Mouse (Mus musculus) thymus, postnatal 4 days (tissue): ENCODE results near the gene Donson.
"Not testable (repeated sequence)": the region's sequence is repeated elsewhere in the genome, so short reads cannot be mapped to it uniquely, and the experiment has no call there.

Experiments
- DNase-seq: peaks from one replicate; pipeline ENCODE4 v3.0.0; 2021

The Donson gene

DNA sequence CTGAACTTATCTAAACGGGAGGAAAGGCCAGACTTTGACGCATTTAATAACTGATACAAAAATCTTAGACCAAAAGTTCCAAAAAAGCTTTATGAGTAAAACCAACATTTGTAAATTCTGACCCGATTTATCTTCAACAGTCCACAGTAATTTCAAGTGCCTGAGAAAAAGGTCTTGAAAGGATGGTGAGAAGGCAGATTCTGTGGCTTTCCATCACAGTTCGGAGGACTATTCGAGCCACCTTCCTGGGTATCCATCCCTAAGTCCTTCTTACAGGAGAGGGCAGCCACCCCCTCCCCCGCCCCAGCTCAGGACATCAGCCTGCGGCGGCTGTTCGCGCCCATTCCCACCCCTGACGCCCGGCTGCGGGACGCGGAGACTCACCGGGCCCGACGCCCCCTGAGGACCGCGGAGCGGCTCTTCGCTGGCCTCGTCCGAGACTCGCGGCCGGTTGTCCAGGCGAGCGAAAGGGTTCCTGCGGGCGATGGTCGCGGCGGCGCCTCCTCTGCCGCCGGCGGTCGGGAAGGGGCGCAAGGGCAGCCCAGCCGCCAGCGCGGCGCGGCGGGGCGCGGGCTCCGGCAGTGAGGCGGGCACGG is 449 bp downstream of the Donson start:
- no peak for DNase-seq

DNA sequence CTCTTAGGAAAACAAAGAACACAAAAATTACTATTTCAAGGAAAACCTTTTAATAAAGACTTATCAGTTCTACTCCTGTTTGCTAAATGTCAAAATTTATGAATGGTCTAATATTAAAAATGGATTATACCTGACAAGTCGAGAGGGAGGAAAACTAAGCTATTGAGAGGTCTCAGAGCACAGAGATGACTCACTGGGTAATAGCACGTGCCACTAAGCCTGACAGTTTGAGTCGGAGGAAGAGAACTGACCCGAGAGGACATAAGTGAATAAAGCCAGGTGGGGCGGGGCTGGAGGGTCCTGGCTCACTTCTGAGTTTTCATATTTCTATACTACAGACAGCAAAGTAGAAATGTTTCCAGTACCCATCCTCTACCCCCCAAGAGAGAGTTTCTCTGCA is 2.2 kb downstream of the Donson start:
- no peak for DNase-seq

DNA sequence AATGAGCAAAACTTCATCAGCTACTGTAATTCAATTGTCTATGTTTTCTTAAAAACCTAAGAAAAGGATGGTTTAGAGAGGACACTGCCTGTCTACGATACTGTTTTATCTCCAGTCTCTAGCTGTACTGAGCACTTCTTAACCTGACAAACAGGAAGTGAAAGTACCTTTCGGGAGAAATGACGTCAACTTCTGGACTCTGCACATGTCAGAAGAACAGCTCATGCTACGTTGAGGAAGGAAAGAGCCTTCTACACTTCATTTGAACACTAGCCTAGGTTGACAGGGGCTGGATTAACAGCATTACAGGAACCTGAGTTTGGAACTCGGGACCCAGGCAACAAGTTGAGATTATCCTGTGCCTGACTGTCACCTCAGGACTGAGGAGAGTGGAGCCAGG is 3.0 kb downstream of the Donson start:
- DNase-seq: no peak

DNA sequence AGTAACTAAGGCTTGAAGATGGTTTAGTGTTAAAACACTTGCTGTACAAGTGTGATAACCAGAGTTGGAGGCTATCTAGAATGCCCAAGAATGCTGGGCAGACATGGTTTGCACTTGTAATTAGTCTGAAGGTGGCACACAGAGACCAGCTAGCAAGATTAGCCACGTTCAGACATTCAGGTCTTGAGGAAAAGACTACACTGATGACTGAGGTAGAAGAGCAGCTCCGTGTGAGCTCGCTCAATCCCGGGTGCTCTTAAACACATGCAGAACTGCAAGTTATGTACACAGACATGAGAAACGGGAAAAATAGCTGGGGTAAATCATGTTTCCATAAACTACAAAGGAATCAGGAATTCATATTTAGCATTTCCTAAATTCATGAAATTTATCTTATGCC is 7.9 kb downstream of the Donson start:
- no peak for DNase-seq

DNA sequence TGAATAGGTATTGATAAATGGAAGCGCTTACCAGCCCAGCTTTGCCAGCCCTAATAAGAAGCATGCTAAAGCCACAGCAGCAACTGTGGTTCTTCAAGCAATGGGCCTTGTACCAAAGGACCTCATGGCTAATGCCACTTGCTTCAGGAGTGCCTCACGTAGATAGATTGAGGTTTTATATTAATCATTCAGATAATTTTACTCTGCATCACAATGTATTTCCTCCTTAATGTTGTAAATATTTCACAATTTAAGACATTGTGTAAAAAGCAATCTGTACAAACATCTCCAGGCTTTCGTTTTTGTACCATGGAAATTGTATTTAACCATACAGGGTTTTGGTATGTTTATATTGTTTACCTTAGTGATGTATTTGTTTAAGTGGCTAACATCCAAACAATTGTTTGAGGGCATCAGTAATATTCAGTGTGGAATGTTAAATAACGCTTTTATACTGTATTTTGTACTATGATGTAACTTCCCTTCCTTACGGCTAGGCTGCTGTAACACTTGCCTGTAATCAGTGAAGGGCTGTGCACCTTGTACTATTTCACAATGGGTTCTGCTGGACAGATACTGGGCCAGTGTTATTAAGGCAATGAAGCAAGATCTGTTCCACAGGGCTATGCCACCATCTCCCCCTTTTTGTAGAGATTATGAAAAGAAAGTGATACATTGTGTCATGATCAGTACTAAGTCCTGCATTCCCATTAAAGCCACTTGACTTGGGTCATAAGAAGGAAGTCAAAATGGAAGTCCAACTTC is 10.2 kb downstream of the Donson start:
- no peak for DNase-seq

DNA sequence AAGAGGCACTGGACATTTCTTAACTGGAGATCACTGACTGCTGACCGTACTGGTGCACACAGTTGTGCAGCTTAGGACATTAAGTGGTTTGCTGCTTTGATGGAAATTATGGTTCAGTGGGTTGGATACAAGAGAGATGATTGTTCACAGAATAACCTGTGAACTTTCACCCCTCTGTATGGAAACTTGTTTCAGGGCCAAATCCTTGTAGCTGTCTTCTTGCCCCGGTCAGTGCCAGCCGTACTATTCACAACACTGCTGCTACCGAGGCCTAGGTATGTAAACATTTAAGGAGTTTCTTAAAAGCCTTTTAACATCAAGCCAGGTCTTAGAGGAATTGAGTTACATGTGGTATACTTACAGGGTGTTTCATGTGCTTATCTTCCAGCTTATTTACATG is 14.1 kb downstream of the Donson start:
- DNase-seq: no peak

DNA sequence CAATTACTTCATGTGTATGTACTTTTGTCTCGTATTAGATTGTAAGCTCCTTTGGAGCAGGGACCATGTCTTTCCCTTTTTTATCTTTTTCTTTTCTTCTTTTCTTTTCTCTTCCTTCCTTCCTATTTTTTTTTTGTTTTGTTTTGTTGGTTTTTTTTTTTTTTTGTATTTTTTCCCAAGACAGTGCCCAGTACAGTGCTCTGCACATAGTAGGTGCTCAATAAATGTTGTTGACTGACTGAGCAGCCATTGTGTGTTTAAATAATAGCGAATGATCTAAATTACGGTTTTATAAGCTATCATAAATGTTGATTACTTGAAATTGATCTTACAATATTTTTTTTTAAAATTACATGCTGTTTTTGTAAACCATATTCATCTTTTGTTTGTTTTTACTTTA is 24.8 kb downstream of the Donson start:
- DNase-seq: no peak

DNA sequence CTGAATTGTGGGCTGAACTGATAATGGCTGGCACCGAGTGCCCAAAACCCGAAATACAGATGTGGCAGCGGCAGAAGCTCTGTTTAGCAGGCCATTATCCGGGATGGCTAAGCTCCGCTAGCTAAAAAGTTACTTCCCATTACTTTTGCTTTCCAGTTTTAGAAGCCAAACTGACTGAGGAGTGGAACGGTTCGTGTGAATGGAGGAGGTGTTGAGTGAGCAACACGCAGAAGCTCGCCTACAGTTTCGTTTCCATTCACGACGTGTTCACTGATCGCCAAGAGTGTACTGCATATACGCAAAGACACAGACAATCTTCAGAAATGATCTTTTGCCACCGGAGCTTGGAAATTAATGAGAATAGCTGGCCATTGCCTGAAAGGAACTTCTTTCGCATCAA is 26.2 kb downstream of the Donson start:
- no peak for DNase-seq

DNA sequence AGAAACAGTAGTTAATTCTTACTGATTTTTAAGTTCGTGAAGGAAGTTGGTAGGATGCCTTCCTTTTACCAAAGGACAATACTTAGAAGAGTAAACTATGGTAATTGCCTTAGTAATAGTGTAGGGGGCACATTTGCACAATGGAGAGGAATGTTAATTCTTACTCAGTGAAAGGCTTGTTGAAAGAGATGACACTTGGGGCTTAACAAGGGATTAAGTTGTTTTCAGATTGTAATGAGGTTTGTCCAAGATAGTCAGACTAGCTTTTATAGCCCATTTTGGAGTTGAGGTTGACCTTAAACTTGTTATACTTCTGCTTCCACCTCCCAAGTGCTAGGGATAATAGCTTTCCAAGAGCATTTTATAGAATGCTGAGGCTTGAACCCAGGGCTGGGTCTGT is 27.2 kb downstream of the Donson start:
- no peak for DNase-seq

DNA sequence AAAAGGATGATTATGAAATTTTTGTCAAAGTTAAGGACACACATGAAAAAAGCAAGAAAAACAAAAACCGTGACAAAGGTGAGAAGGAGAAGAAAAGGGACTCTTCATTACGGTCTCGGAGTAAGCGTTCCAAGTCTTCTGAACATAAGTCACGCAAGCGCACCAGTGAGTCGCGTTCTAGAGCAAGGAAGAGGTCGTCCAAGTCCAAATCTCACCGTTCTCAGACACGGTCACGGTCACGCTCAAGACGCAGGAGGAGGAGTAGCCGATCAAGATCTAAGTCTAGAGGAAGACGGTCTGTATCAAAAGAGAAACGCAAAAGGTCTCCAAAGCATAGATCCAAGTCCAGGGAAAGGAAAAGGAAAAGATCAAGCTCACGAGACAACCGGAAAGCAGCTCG is 28.8 kb downstream of the Donson start:
- no peak for DNase-seq

DNA sequence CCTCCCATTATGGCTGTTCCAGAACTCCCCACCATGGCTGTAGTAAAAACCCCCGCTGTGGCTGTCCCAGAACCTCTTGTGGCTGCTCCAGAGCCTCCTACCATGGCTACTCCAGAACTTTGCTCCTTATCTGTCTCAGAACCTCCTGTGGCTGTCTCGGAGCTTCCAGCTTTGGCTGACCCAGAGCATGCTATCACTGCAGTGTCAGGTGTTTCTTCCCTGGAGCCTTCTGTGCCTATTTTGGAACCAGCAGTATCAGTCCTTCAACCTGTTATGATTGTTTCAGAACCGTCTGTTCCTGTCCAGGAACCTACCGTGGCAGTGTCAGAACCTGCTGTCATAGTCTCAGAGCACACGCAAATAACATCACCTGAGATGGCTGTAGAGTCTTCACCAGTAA is 30.1 kb downstream of the Donson start:
- no peak for DNase-seq

DNA sequence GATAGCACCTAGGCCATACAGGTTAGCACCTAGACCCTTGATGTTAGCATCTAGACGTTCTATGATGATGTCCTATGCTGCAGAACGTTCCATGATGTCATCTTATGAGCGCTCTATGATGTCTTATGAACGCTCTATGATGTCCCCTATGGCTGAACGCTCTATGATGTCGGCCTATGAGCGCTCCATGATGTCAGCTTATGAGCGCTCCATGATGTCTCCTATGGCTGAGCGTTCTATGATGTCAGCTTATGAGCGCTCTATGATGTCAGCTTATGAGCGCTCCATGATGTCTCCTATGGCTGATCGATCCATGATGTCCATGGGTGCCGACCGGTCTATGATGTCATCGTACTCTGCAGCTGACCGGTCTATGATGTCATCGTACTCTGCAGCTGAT is 31.3 kb downstream of the Donson start:
- DNase-seq: no peak

DNA sequence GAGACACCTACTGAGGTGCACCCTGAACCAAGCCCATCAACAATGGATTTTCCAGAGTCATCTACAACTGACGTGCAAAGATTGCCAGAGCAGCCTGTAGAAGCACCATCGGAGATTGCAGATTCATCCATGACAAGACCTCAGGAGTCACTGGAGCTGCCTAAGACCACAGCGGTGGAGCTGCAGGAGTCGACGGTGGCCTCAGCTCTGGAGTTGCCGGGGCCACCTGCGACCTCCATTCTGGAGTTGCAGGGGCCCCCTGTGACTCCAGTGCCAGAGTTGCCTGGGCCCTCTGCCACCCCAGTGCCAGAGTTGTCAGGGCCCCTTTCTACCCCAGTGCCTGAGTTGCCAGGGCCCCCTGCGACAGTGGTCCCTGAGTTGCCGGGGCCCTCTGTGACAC is 33.3 kb downstream of the Donson start:
- no peak for DNase-seq

DNA sequence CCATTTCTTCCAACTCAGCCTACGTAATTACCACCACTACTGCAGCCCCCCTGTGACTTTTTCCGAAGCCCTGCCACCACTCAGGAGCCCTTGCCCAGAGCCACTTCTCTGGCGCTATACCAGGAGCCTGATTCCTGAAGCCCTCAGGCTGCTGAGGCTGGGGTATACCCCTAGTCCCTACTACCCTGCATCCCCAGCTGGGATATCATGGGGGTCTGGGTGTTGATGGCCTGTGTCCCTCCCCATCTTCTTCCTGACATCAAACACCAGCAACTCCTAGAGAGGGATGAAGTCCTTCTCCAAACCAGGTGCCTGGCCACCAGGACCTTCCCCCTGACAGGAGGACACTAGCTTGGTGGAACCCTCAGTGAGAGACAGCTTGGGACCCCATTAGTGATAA is 36.4 kb downstream of the Donson start:
- DNase-seq: no peak

DNA sequence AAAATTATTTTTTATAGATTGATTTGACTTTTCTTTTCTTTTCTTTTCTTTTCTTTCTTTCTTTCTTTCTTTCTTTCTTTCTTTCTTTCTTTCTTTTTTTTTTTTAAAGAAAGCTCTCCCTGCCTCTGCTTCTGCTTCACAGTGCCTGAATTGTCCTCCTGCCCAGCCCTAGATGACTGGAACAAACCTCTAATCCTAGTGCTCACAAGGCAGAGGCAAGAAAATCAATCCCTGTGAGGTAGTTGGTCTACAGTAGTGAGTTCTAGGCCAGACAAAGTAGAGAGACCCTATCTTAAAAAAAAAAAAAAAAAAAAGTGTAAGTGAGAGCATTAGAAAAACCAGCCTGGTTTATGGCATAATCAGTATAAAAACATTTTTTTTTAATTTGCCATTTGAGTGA is 38.8 kb downstream of the Donson start:
- no peak for DNase-seq

DNA sequence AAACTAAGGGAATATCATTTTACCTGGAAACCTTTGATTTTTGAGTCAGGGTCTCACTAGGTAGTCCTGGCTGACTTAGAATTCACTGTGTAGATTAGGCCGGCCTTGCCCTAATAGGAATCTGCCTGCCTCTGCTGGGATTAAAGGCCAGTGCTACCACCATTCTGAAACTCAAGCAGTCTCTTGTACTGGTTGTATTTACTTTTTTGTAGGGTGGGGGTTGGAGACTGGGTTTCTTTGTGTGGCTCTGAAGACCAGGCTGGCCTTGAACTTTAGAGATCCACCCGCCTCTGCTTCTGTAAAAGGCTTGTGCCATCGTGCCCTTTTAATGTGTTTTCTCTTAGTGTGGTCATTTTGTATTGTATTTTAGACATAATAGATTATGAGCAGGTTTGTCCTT is 39.3 kb downstream of the Donson start:
- DNase-seq: no peak

DNA sequence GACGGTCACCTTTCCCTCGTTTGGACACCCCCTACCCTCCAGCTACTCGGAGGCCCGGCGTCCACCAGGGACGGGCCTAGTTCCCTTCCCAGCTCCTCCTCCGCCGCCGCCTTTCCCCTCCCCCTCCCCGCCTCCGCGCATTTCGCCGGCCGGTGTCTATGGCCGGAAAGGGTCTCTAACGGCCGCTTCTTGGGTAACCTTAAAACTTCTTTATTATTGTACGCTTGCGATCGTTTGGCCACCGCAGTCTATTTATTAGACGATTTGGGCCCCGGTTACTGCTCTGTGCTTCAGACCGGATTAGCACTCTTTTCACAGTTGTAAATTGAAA is 40.4 kb downstream of the Donson start:
- DNase-seq: peak; percentile 83

DNA sequence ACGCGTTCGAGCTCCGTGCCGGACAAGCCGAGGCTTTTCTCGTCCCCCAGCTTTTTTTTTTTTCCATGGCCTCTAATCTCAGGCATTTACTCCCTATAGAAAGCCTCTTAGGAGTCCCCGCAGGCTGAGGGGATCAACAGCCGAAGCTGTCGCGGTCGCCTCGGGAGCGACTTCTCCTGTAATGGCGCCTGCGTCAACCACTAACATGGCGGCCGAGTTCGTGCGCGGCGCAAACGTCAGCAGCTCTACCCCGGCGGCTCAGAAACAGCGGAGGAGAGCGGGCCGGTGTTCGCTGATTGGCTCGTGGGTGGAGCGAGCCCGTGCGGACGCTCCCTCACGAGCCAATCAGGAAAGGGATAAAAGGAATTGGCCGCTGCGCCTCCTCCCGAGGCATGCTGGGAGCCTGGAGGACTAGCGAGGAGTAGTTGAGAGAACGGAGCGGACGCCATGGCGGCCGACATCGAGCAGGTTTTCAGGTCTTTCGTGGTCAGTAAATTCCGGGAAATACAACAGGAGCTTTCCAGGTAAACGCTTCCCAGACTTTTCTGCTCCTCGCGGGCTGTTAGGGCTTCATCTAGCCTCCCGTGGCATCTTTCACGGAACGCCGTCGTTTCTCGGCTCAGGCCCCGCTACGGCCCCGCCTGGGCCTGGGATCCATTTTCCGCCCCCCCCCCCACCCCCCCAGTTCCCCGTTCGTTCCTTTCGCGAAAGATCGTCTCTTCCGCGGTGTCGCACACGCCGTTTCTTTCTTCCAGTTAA is 40.9 kb downstream of the Donson start, which contains the start of gene Son:
Gene Son, plus strand, starts transcription at position 46 of the 759 bp plus-strand sequence.
- peak; percentile 93 for DNase-seq

DNA sequence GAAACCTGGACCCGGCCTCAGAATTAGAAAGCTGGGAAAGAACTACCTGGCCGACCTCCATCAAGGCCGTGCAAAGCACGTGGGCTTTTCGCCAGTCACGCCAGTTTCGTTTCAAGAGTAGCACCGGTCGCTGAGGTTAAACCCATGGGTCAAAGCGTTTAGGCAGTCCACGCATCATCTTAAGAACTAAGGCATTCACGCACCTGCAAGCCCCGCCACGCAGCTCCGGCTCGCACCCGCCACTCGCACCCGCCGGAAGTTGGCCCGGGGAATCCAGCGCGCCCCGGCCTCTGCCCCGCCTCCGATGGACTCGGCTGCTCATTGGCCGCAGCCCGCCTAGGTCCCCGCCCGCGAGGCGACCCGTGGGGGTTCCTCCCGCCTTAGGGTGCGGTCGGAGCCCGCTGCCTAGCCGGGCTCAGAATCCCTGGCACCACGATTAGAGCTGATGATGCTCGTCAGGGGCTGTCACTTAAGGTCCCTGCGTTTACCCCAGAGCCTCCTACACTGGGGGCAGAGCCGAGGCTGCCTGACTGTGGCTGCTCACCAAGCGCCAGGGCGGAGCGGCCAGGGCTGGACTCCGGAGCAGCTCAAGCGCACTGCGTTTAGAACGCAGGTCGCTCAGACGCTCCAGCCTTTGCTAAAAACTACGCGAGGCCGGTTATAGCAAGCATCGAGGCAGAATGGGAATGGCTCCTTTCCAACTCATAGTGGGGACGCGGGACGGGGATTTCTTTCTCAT is 41.7 kb downstream of the Donson start, which contains the start of gene Gart:
Gene Gart, minus strand, starts transcription at position 272 of the 739 bp plus-strand sequence.
- peak; percentile 94 for DNase-seq

DNA sequence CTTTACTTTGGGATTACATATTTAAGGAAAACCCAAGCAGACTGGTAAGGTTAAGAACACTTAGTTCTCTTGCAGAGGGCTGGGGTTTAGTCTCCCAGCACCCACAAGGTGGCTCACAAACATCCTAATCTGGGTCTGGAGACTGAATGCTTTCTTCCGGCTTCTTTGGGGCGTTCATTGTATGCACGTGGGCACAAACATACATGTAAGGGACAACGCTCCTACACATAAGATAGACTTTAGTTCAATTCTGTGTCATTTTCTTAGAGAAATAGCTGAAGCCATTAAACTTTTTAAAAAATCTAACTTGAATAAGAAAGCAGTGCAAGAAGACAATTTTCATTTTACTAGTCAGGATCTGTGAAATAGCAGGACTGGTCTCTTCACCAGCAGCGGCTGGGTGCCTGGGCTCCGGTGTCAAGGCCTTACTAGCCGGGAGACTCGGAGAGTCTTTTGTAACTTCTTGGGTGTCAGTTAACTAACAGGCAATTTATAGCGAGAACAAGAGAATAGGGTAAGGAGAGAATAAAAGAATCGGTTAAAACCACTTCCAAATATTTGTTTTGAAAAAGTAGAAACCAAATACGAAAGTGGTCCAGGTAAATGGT is 42.5 kb downstream of the Donson start:
- DNase-seq: peak; percentile 56

DNA sequence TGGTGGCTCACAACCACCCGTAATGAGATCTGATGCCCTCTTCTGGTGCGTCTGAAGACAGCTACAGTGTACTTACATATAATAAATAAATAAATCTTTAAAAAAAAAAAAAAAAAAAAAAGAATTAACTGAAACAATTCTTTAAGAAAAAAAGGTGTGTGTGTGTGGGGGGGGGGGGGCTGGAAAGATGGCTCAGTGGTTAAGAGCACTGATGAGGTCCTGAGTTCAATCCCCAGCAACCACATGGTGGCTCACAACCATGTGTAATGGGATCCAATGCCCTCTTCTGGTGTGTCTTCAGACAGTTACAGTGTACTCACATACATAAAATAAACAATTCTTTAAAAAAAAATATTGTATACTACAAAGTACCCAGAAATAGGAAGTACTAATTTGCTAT is 43.1 kb downstream of the Donson start:
- DNase-seq: not testable (repeated sequence)

DNA sequence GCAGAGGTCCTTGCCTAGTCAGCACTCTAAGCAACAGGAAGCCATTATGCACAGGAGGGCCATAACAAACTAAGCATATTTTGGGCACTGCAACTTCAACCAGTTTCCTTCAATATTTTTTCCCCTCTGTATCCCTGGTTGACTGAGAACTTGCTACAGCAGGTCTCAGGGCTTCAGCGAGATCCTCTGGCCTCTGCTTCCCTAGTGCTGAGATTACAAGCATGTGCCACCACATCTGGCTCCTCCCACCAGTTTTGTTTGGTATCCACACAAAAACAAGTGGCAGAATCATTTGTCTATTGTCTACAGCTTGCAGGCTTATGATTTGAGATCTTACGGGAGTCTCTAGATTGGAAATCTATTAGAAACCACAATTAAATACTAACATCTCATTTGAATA is 43.7 kb downstream of the Donson start:
- no peak for DNase-seq

DNA sequence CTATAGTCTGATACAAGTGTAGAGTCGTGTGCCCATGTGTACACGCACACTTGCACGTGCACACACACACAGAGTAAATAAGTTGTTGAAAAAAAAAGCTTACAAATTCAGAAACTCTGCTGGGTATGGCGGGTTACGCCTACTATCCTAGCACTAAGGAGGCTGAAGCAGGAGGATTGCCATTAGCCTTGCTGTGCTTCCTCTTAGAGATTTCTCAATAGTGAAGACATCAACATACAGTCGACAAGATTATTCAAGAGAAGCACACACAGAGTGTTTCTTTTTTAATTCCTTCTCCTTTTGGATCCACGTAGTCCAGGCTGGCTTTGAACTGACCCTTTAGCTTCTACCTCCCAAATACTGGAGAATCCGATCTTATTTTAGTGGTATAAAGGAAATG is 48.4 kb downstream of the Donson start:
- DNase-seq: no peak
